8 mouse cellular contexts compared by ENCODE assay signal in genomic region chr10:88356983-88357559, GRCm38 (mm10). TPM values are rescaled to one million over a fixed set of nuclear protein-coding genes. Genes with fewer than 3 reads are reported as not detected.
DNase-seq lines count a peak whose midpoint lies in the region; ATAC-seq and TF ChIP-seq lines count a peak whose summit lies in the region.

No protein-coding gene starts in this region.

- no peak for TF ChIP-seq CTCF in lung, adult 2 months (IDR thresholded peaks at IDR 0.05; ENCODE audit: insufficient read depth, low read length)

- intact Hi-C loops in heart, postnatal 25 days (cut with DNase I) = no loop called here

- 2% methylated on average over 45 of the region's 47 CpGs for WGBS in forebrain, embryonic 12.5 days
- WGBS in lung, adult 2 months = 2% methylated on average over 47 of the region's 47 CpGs
- 3% methylated on average over 31 of the region's 47 CpGs for WGBS in neural tube, embryonic 14.5 days

- H3K4me3 ChIP-seq in forebrain, embryonic 12.5 days (replicated peaks) = peak overlapping the region; percentile 60
- peak overlapping the region; percentile 97 for H3K4me3 ChIP-seq in lung, adult 2 months (replicated peaks; ENCODE audit: extremely low read depth, low read depth, low read length)
- H3K4me3 ChIP-seq in neural tube, embryonic 14.5 days (ENCODE audit: low read depth, low read length) = peak overlapping the region; percentile 41

- peak; percentile 56 for DNase-seq in A20 (ENCODE audit: low read depth, low spot score)
- DNase-seq in adrenal gland, adult 8-10 months = peak; percentile 62
- peak; percentile 72 for DNase-seq in heart, postnatal 25 days (ENCODE audit: low spot score)
- DNase-seq in layer of hippocampus, adult 11-12 months (ENCODE audit: low spot score) = peak; percentile 69
- peak; percentile 72 for DNase-seq in lung, adult 2 months
- DNase-seq in testis, postnatal 10 days (ENCODE audit: low spot score) = peak; percentile 76

- H3K4me2 ChIP-seq in forebrain, embryonic 12.5 days = peak overlapping the region; percentile 81
- H3K4me2 ChIP-seq in neural tube, embryonic 14.5 days (ENCODE audit: low read depth, low read length) = peak overlapping the region; percentile 64

- H3K9me3 ChIP-seq in forebrain, embryonic 12.5 days = no peaks in the 10 kb centered on the region
- H3K9me3 ChIP-seq in neural tube, embryonic 14.5 days (ENCODE audit: control insufficient read depth, low read length) = no peaks in the 10 kb centered on the region

- peak; percentile 73 for ATAC-seq in forebrain, embryonic 12.5 days (ENCODE audit: low FRiP score)
- ATAC-seq in neural tube, embryonic 14.5 days (ENCODE audit: low read depth) = peak; percentile 80

- H3K36me3 ChIP-seq in forebrain, embryonic 12.5 days (replicated peaks) = no peaks in the 10 kb centered on the region
- no peaks in the 10 kb centered on the region for H3K36me3 ChIP-seq in neural tube, embryonic 14.5 days (ENCODE audit: control insufficient read depth, insufficient read depth, low read length)

- TF ChIP-seq POLR2A in lung, adult 2 months (IDR thresholded peaks at IDR 0.05; ENCODE audit: borderline replicate concordance, extremely low read depth, low read depth, low read length) = no peak; the same call in 1 of the 2 replicates

- H3K27me3 ChIP-seq in forebrain, embryonic 12.5 days = peaks cover 30% of the 10 kb centered on the region
- no peaks in the 10 kb centered on the region for H3K27me3 ChIP-seq in neural tube, embryonic 14.5 days (ENCODE audit: control insufficient read depth, insufficient read depth, low read length)

- H3K27ac ChIP-seq in forebrain, embryonic 12.5 days = no peak overlapping the region
- no peak overlapping the region for H3K27ac ChIP-seq in neural tube, embryonic 14.5 days (ENCODE audit: low read depth, low read length)

- peak overlapping the region; percentile 54 for H3K9ac ChIP-seq in forebrain, embryonic 12.5 days
- peak overlapping the region; percentile 55 for H3K9ac ChIP-seq in neural tube, embryonic 14.5 days (replicated peaks; ENCODE audit: low read depth, low read length)

- peaks cover 9% of the 10 kb centered on the region; the same call in 1 of the 2 replicates for H3K4me1 ChIP-seq in forebrain, embryonic 12.5 days
- H3K4me1 ChIP-seq in lung, adult 2 months (ENCODE audit: control insufficient read depth, insufficient read depth, low read length) = peaks cover 3% of the 10 kb centered on the region; the same call in 1 of the 2 replicates
- peaks cover 5% of the 10 kb centered on the region; the same call in 1 of the 2 replicates for H3K4me1 ChIP-seq in neural tube, embryonic 14.5 days (ENCODE audit: control insufficient read depth, insufficient read depth, low read length)

RNA-seq across cellular contexts. Expression of gene Dram1, which starts 21.8 kb away (rescaled TPM):
- total RNA-seq in adrenal gland, adult 8-10 months (2022) = 10 to 100 TPM in 2 of 4 experiments, 1 to 10 TPM in 2; 9.3 to 26.6 (median 12.7) TPM
- 0.40 and 0.50 TPM in 2 replicates for polyA plus RNA-seq in forebrain, embryonic 12.5 days (2016; fragmentation: Nextera tagmentation; extraction: Ambion mirVana)
- total RNA-seq in heart, postnatal 25 days (2021) = 1 to 10 TPM; 3.8 to 4.1 TPM
- polyA plus RNA-seq in lung, adult 2 months (2012; rRNA removed) = 326 and 360 TPM in 2 replicates
- polyA plus RNA-seq in neural tube, embryonic 14.5 days (2014; fragmentation: Nextera tagmentation; extraction: Ambion mirVana) = 0.35 and 0.73 TPM in 2 replicates

RNA-seq across cellular contexts. Expression of gene Gnptab, which starts 21.9 kb away (rescaled TPM):
- 10 to 100 TPM; 29.6 to 40.1 (median 34.0) TPM for total RNA-seq in adrenal gland, adult 8-10 months (2022)
- 12.8 and 13.1 TPM in 2 replicates for polyA plus RNA-seq in forebrain, embryonic 12.5 days (2016; fragmentation: Nextera tagmentation; extraction: Ambion mirVana)
- total RNA-seq in heart, postnatal 25 days (2021) = 10 to 100 TPM; 25.5 to 29.9 TPM
- 12.4 and 16.6 TPM in 2 replicates for polyA plus RNA-seq in lung, adult 2 months (2012; rRNA removed)
- polyA plus RNA-seq in neural tube, embryonic 14.5 days (2014; fragmentation: Nextera tagmentation; extraction: Ambion mirVana) = 26.7 and 27.1 TPM in 2 replicates

Comparison
In these comparisons a context has a peak if more than half of its experiments do, and no peak if none do; other contexts are left out.
1. H3K4me3 ChIP-seq: peak in every context shown above with its lines; median percentile 97 in lung, adult 2 months; 60 in forebrain, embryonic 12.5 days; 41 in neural tube, embryonic 14.5 days.
2. RNA of gene Dram1, which starts 21.8 kb away (polyA plus RNA-seq): 326 to 360 TPM in lung, adult 2 months; 0.40 to 0.50 TPM in forebrain, embryonic 12.5 days and 0.35 to 0.73 TPM in neural tube, embryonic 14.5 days; every median in the first group is over 100 times any median in the second.
3. Peak in every context shown above with its lines, with median percentiles within 50 percentile points of each other: DNase-seq.